Mouse (Mus musculus): ENCODE measurements at regions not wholly inside any gene's neighbourhood (a gene's known extent, or its start where the extent isn't known, plus 50 kb on each side); places are given as distances from the start of the nearest gene placed in this dataset.

GRCm38 (mm10) chr13:112204204-112204603 lies 84.0 kb upstream of the Ankrd55 start:
- no peak for ATAC-seq (ENCODE audit: poor library complexity, severe bottlenecking)

- no peak for ATAC-seq (ENCODE audit: poor library complexity, severe bottlenecking)
Measured at GRCm38 (mm10) chr13:112204813-112205212, 83.4 kb upstream of the Ankrd55 start.

GRCm38 (mm10) chr13:112207617-112208235 lies 80.5 kb upstream of the Ankrd55 start:
- no peak for ATAC-seq (ENCODE audit: poor library complexity, severe bottlenecking)

GRCm38 (mm10) chr13:112211841-112212240 lies 76.4 kb upstream of the Ankrd55 start:
- ATAC-seq (ENCODE audit: poor library complexity, severe bottlenecking): no peak

GRCm38 (mm10) chr13:112212391-112212790 lies 75.9 kb upstream of the Ankrd55 start:
- ATAC-seq (ENCODE audit: poor library complexity, severe bottlenecking): no peak

- ATAC-seq (ENCODE audit: poor library complexity, severe bottlenecking): no peak
Measured at GRCm38 (mm10) chr13:112213652-112214081, 74.6 kb upstream of the Ankrd55 start.

- ATAC-seq (ENCODE audit: poor library complexity, severe bottlenecking): no peak
Measured at GRCm38 (mm10) chr13:112216084-112216483, 72.2 kb upstream of the Ankrd55 start.

- no peak for ATAC-seq (ENCODE audit: poor library complexity, severe bottlenecking)
Measured at GRCm38 (mm10) chr13:112218389-112218788, 69.9 kb upstream of the Ankrd55 start.

- no peak for ATAC-seq (ENCODE audit: poor library complexity, severe bottlenecking)
Measured at GRCm38 (mm10) chr13:112220184-112220583, 68.1 kb upstream of the Ankrd55 start.

- no peak for ATAC-seq (ENCODE audit: poor library complexity, severe bottlenecking)
Measured at GRCm38 (mm10) chr13:112223616-112224015, 64.6 kb upstream of the Ankrd55 start.

GRCm38 (mm10) chr13:112227766-112228165 lies 60.5 kb upstream of the Ankrd55 start:
- ATAC-seq (ENCODE audit: poor library complexity, severe bottlenecking): no peak

- no peak for ATAC-seq (ENCODE audit: poor library complexity, severe bottlenecking)
Measured at GRCm38 (mm10) chr13:112228846-112229245, 59.4 kb upstream of the Ankrd55 start.

GRCm38 (mm10) chr13:112230176-112230575 lies 58.1 kb upstream of the Ankrd55 start:
- ATAC-seq (ENCODE audit: poor library complexity, severe bottlenecking): no peak

GRCm38 (mm10) chr13:112234695-112235094 lies 53.6 kb upstream of the Ankrd55 start:
- no peak for ATAC-seq (ENCODE audit: poor library complexity, severe bottlenecking)

GRCm38 (mm10) chr13:112236956-112237355 lies 51.3 kb upstream of the Ankrd55 start:
- no peak for ATAC-seq (ENCODE audit: poor library complexity, severe bottlenecking)

- ATAC-seq (ENCODE audit: poor library complexity, severe bottlenecking): no peak
Measured at GRCm38 (mm10) chr13:112237377-112237776, 50.9 kb upstream of the Ankrd55 start.

GRCm38 (mm10) chr13:112237917-112238316 lies 50.3 kb upstream of the Ankrd55 start:
- ATAC-seq (ENCODE audit: poor library complexity, severe bottlenecking): no peak

Measured in megakaryocyte, adult 5-6 weeks (primary cell).